Mouse (Mus musculus): ENCODE measurements at regions not wholly inside any gene's neighbourhood (a gene's known extent, or its start where the extent isn't known, plus 50 kb on each side); places are given as distances from the start of the nearest gene placed in this dataset.
"Not testable (repeated sequence)": the region's sequence is repeated elsewhere in the genome, so short reads cannot be mapped to it uniquely, and the experiment has no call there.

GRCm38 (mm10) chr12:97218445-97218844 is 1040.8 kb downstream of the Galc start:
- DNase-seq (ENCODE audit: low spot score in 2 of 2) = no peak

- DNase-seq (ENCODE audit: low spot score in 2 of 2) = no peak
Measured at GRCm38 (mm10) chr12:97217608-97218007, 1041.7 kb downstream of the Galc start.

- no peak for DNase-seq (ENCODE audit: low spot score in 2 of 2)
Measured at GRCm38 (mm10) chr12:97203636-97204389, 1055.4 kb downstream of the Galc start.

GRCm38 (mm10) chr12:97161853-97162252 is 1097.4 kb downstream of the Galc start:
- DNase-seq (ENCODE audit: low spot score in 2 of 2) = no peak

- no peak for DNase-seq (ENCODE audit: low spot score in 2 of 2)
Measured at GRCm38 (mm10) chr12:97161429-97161828, 1097.8 kb downstream of the Galc start.

GRCm38 (mm10) chr12:97158332-97158731 is 1100.9 kb downstream of the Galc start:
- DNase-seq (ENCODE audit: low spot score in 2 of 2) = no peak

- DNase-seq (ENCODE audit: low spot score in 2 of 2) = no peak
Measured at GRCm38 (mm10) chr12:97157748-97158147, 1101.5 kb downstream of the Galc start.

GRCm38 (mm10) chr12:97156499-97157110 is 1102.7 kb downstream of the Galc start:
- no peak for DNase-seq (ENCODE audit: low spot score in 2 of 2)

GRCm38 (mm10) chr12:97142720-97143119 is 1116.5 kb downstream of the Galc start:
- no peak for DNase-seq (ENCODE audit: low spot score in 2 of 2)

- no peak for DNase-seq (ENCODE audit: low spot score in 2 of 2)
Measured at GRCm38 (mm10) chr12:97137924-97138323, 1121.3 kb downstream of the Galc start.

GRCm38 (mm10) chr12:97130276-97130675 is 1129.0 kb downstream of the Galc start:
- DNase-seq (ENCODE audit: low spot score in 2 of 2) = peak in 1 of 2 experiments; percentile 1

GRCm38 (mm10) chr12:97090577-97091214 is 1168.6 kb downstream of the Galc start:
- DNase-seq (ENCODE audit: low spot score in 2 of 2) = no peak

- not testable (repeated sequence) for DNase-seq (ENCODE audit: low spot score in 2 of 2)
Measured at GRCm38 (mm10) chr12:97061352-97061895, 1197.8 kb downstream of the Galc start.

GRCm38 (mm10) chr12:97047674-97048073 is 1211.6 kb downstream of the Galc start:
- no peak for DNase-seq (ENCODE audit: low spot score in 2 of 2)
